Mouse (Mus musculus): Measurements from ENCODE around the gene Mctp2. TPM values are rescaled to one million over a fixed set of nuclear protein-coding genes. Genes with fewer than 3 reads are reported as not detected.

Mctp2 gene
- polyA plus RNA-seq, 1 experiment from 2014 or later, result 3.1 TPM

DNA sequence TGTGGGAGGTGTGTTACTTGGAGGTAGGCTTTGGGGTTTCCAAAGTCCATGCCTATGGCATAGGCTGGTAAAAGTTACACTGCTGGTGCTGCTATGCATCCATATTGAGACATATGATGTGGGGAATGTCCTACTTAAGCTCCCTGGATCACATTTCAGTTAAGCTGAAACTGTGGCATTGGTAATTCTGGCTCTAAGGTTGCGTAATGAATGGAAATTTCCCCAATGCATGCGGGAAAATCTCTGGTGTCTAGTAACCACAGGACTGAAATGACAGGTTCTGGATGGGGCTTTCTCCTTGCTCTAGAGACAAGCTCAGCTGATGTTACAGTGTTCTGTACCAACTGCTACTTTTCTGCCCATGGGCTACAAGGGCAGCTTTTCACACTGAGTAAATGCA is 240.1 kb downstream of the Mctp2 start:
- no peak for ATAC-seq (ENCODE audit: insufficient read depth, low FRiP score)
- H3K36me3 ChIP-seq (ENCODE audit: control insufficient read depth, insufficient read depth, low read length), result no peaks in the 10 kb centered on the region
- H3K4me1 ChIP-seq (ENCODE audit: control insufficient read depth, insufficient read depth, low read length), result no peaks in the 10 kb centered on the region
- H3K4me2 ChIP-seq (ENCODE audit: low read depth, low read length), result no peak overlapping the region
- H3K27ac ChIP-seq (ENCODE audit: low read length), result no peak overlapping the region
- no peak overlapping the region for H3K4me3 ChIP-seq (replicated peaks; ENCODE audit: low read length)
- H3K9ac ChIP-seq (ENCODE audit: low read length), result no peak overlapping the region
- no peaks in the 10 kb centered on the region for H3K9me3 ChIP-seq (replicated peaks; ENCODE audit: control insufficient read depth, low read length)
- 83% methylated on average over 2 of the region's 2 CpGs for WGBS
- H3K27me3 ChIP-seq (ENCODE audit: control insufficient read depth, insufficient read depth, low read length), result no peaks in the 10 kb centered on the region

DNA sequence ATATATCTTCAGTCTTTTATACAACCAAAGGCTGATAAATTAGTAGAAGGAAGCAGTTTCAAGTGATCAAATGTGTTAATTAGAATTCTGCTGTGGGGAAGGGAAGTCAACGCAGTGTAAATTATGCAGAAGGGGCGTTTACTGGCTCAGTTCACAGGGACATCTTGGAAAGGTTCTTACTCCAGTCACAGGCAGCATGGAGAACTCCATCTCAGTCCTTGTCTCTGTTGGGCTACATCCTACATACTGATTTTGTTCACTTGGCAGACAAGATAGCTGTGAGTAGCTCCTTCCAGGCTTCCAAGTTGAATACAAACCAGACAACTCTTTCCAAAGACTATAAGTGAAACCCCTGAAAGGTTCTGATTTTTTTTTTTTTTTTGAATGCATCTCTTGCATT is 254.6 kb downstream of the Mctp2 start:
- no peaks in the 10 kb centered on the region for H3K27me3 ChIP-seq (ENCODE audit: control insufficient read depth, insufficient read depth, low read length)
- no peak overlapping the region for H3K4me2 ChIP-seq (ENCODE audit: low read depth, low read length)
- no peak for ATAC-seq (ENCODE audit: insufficient read depth, low FRiP score)
- H3K9me3 ChIP-seq (replicated peaks; ENCODE audit: control insufficient read depth, low read length), result no peaks in the 10 kb centered on the region
- H3K27ac ChIP-seq (ENCODE audit: low read length), result no peak overlapping the region
- no peak overlapping the region for H3K4me3 ChIP-seq (replicated peaks; ENCODE audit: low read length)
- H3K4me1 ChIP-seq (ENCODE audit: control insufficient read depth, insufficient read depth, low read length), result no peaks in the 10 kb centered on the region
- no peaks in the 10 kb centered on the region for H3K36me3 ChIP-seq (ENCODE audit: control insufficient read depth, insufficient read depth, low read length)
- no peak overlapping the region for H3K9ac ChIP-seq (ENCODE audit: low read length)
- 88% methylated on average over 2 of the region's 2 CpGs for WGBS

DNA sequence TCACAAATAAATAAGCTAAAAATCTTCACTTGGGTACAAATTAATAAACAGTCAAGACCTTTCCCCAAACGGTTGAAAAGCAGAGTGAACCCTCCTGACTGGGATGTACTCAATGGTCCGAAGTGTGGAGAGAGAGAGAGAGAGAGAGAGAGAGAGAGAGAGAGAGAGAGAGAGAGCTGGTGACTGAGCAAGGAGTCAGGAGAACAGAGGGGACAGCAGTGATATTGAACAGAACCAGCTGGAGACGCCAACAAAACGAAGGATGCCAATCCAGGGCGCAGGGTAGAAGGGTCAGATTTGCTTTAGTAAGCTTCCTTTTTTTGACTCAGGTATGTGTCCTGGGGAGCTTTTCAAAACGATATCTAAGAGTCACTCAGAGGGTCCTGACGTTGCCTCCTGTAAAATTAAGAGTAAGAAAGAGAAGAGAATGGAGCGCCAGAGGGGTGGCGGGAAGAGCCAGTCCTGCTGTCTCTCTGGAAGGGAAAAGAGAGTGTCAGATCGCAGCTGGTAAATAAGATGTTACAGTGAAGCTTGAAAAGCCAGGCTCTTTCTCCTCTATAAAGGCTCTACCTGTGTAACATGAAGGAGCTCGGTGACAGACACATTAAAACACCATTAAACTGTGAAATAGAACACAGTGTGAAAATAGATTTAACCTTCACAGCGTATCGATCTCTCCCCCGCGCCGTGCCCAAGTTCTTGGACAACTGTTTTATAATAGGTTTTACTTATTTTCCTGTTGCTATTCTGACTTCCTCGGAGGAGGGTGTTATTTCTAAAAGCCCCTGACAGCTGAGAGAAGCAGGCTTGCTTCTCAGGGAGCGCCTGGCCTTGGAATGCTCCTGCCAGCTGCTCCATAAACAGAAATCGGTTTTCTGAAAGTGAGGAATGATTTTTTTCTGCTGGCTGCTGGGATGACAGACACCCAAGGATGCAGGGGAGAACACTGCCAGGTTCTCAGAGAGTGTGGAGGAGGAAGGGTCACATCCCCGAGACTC is 258.5 kb downstream of the Mctp2 start:
- Histone ChIP-seq H3K9me3 (replicated peaks; ENCODE audit: control insufficient read depth, low read length) (no peaks in the 10 kb centered on the region), H3K27me3 (ENCODE audit: control insufficient read depth, insufficient read depth, low read length) (no peaks in the 10 kb centered on the region), H3K9ac (ENCODE audit: low read length) (no peak overlapping the region), H3K4me2 (ENCODE audit: low read depth, low read length) (peak overlapping the region; percentile 6; the same call in 1 of the 2 replicates), H3K36me3 (ENCODE audit: control insufficient read depth, insufficient read depth, low read length) (no peaks in the 10 kb centered on the region), H3K27ac (ENCODE audit: low read length) (no peak overlapping the region), H3K4me3 (replicated peaks; ENCODE audit: low read length) (no peak overlapping the region), H3K4me1 (ENCODE audit: control insufficient read depth, insufficient read depth, low read length) (no peaks in the 10 kb centered on the region)
- WGBS, result 52% methylated on average over 20 of the region's 20 CpGs
- no peak for ATAC-seq (ENCODE audit: insufficient read depth, low FRiP score)
